Mouse (Mus musculus) A20 (cell line): ENCODE results near the gene Cadps2.

Source experiments
- DNase-seq: peaks from one replicate; pipeline ENCODE4 v3.0.0-alpha.2; 2011; ENCODE audit warnings: low read depth, low spot score

The Cadps2 gene

GRCm38 (mm10) chr6:23360596-23360995 is 478.6 kb downstream of the Cadps2 start:
- DNase-seq, result no peak

DNA sequence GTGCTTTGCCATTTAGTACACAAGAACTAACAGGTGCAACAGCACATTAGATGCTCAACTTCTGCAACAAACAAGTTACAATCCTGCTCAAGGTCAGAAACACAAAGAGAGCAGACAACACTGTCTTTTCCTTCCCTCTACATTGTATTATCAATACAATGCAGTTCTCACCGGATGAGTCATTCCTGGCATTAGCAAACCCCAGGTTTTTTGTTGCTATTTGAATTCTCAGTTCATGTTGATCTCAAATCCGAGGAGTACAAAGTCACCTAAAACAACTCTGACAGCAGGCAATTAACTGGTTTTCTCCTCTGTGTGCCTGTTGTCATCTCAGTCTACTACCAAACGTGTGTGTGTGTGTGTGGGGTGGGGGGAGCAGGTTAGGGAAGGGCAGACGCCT is 483.1 kb downstream of the Cadps2 start:
- no peak for DNase-seq

DNA sequence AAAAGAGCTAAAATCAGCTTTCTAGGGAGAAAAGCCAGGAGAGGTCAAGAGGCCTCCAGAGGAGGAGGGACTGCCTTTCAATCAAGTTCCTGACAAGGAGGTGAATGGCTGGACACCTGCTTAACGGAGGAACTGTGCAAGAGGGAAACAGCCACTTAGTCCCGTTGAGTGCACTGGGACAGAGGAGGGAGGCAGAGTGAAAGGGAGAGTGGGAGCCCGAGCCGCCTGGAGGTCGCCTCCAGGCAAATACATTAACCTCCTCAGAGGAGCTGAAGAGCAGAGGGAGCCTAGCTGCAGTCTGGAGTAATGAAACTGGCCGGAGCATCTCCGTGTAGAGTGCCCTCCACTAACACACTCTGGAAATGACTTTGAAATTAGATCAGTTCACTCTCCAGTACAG is 485.7 kb downstream of the Cadps2 start:
- no peak for DNase-seq

DNA sequence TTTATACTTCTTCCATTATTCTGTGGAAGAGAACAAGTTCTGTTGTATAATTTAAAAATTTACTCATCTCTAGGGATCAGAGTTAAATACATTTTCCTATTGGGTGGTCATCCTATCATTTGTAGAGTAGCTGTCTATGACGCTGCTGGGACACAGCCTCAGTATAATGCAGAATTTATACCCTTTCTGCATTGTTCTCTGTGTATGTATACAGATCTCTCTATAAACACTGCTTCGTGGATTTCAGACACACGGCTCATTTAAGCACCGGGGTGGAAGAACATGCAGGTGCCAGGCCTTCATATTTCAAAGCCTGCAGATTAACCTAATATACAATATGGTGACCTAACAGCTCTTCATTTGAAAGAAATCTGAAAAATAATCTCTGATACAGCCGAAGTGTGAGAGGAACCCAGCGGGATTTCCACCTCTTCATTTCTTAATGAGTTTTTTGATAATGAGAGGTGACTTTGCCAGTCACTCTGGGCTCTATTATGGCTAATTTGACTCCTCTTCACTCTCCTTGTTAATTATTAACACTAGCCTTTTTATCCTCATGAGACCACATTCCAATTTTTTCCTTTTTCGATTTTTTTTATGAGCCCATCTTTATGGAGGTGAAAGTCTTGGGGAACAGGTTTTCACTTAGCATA is 501.7 kb downstream of the Cadps2 start:
- DNase-seq, result no peak

DNA sequence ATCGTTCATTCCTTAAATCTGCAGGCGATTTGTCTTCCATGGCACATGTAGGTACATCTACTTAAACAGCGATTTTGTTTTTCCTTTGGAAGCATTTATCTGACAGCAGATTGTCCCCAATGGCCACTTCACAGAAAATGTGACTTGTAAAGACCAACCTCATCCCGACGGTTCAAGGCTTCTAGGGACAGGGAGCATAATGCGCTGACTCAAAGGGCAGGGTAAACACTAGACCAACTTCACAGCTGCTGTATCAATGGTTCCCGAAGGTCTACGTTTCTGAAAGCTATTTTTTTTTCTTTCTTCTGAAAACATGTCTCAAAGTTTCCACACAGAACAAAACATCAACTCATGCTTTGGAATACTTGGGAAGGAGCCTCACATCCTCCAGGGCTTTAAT is 524.3 kb downstream of the Cadps2 start:
- DNase-seq, result no peak

DNA sequence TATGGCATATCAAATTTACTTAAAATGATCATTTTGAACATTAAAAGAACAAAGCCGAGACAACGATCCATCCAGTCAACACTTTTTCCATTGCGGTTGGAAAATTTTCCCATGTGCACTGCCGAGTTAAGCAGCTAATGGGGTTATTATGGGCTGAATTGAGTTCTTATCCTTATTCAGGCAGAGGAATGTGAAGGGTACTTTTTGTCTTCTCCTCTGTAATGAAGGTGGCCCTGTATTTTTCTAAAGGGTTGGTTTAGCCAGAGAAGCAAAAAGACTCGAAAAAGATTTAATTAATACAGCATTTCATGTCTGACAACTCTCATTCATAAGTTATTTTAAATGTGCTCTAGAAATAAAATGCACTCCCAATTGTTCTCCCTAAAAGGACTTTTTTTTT is 524.9 kb downstream of the Cadps2 start:
- DNase-seq, result no peak

GRCm38 (mm10) chr6:23306046-23306445 is 533.2 kb downstream of the Cadps2 start:
- DNase-seq, result no peak

DNA sequence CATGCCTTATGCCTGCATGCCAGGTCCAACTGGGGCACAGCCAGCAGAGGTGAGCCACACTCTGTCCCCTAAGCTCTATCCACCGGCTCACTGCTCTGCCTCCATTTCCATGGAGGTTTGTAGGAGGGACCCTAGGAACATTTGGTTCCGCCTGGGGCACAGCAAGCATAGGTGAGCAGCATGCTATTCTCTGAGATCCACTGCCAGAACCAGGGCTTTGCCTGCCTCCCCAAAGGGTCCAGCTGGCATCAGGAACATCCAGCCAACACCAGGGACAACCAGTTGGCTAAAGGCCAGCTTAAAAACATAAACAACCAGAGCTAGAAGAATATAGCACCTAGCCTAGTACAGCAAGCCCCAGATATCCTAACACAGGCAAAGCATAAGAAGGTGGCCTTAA is 540.6 kb downstream of the Cadps2 start:
- DNase-seq, result no peak

- no peak for DNase-seq
Observed at GRCm38 (mm10) chr6:23294685-23295084, 544.5 kb downstream of the Cadps2 start.

DNA sequence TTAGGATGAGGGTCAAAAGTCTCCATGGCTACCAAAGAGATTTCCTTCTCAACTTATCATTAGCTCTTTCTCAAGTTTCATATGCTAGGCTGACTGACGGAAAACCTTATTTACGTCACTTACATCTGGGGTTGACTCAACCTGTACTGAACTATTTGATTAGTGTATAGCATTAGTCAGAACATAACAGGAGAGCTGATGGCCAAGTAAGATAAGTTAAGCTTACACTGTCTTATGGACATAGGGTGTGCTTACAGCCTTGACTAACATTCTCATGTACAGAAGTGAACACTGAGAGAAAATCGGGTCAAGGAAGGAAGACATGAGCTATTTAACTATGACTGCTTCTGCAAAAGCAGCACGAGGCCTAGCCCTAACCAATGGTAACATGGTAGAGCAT is 550.5 kb downstream of the Cadps2 start:
- no peak for DNase-seq

GRCm38 (mm10) chr6:23281514-23281820 is 557.8 kb downstream of the Cadps2 start:
- DNase-seq, result no peak

GRCm38 (mm10) chr6:23280811-23281513 is 558.3 kb downstream of the Cadps2 start:
- no peak for DNase-seq

- no peak for DNase-seq
Observed at GRCm38 (mm10) chr6:23273483-23273882, 565.7 kb downstream of the Cadps2 start.

DNA sequence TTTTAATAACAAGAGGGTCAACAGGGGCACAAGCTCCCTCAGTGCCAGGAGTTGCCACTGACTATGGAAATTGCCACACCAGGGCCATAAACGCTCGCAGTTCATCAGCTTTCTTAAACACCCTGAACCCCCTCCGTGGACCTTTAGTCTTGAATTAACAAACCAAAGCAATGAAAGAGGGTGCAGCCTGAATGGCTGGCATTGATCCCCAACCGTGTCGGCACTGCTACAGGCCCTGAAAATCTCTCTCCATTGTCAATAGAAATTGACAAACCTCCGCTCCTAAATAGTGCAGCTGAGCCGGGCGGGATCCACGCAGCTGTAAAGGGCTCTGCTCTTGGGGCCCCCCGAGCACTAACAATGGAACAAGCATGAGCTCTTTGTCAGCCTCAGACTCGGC is 566.2 kb downstream of the Cadps2 start:
- no peak for DNase-seq

DNA sequence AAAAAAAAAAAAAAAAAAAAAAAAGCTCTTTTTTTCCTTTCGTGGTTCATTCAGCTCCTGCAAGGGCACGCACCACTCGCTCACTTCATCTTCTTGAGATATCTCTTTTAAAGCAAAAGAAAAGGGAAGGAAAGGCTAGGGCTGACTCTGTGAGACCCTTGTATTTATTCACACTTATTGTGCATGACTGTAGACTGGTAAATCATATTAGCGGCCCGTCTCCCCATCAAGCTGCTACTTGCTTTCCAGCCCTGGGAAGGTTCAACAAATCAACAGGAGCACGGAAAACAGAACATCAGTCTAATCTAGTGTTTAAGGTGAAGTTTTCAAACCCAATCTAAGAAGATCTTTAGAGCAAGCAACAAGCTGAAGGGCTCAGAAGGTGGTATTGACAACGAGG is 566.7 kb downstream of the Cadps2 start:
- DNase-seq, result no peak

GRCm38 (mm10) chr6:23260738-23261050 is 578.5 kb downstream of the Cadps2 start:
- no peak for DNase-seq

- no peak for DNase-seq
Observed at GRCm38 (mm10) chr6:23260016-23260737, 579.0 kb downstream of the Cadps2 start.

DNA sequence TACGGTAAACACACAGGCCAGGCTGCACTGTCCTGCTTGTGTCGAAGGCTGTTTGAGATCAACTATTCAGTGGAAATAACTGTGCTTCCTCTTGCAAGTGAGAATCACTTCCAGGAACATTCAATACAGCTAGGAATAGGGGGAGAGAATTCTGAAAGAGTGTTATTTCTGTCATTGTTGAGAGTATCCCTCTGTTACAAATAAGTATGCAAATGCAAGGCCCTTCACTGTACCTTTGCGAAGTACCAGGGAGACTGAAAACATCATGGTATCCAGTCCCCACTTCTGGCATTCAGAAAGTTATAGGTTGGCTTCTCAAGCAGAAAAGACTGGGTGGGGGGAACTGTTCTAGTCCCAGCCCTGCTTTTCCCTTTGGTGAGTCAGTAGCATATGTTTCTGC is 581.2 kb downstream of the Cadps2 start:
- no peak for DNase-seq

GRCm38 (mm10) chr6:23255161-23255560 is 584.1 kb downstream of the Cadps2 start:
- no peak for DNase-seq

DNA sequence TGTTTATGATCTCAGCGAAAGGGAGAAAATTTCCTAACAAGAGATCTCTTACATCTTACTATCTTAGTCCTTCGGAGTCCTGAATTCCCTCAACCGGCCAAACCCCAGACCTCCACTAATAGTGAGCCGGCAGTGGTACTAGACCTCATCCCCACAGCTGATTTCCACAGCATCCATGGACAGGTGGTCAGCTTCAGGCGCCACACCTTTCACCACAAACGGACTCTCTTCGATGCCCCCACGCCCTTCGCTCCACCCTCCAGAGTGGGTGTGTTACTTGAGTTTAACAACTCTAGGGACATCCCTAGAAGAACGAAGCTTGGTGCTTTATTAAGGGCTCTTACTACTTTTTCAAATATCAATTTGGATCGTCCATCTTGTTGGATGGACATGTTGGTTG is 584.6 kb downstream of the Cadps2 start:
- no peak for DNase-seq

GRCm38 (mm10) chr6:23253353-23254311 is 585.6 kb downstream of the Cadps2 start:
- DNase-seq, result no peak
